Mouse (Mus musculus): ENCODE measurements around the gene Spin1.

GRCm38 (mm10) chr13:51166711-51167110 is 66.0 kb downstream of the Spin1 start:
- no peak for TF ChIP-seq EP300 (IDR thresholded peaks at IDR 0.05; ENCODE audit: low read depth)
- TF ChIP-seq CTCF (IDR thresholded peaks at IDR 0.05; ENCODE audit: low read depth) = no peak
